Mouse (Mus musculus): ENCODE measurements around the gene Acsbg2.
"Not testable (repeated sequence)": the region's sequence is repeated elsewhere in the genome, so short reads cannot be mapped to it uniquely, and the experiment has no call there.

Gene Acsbg2

DNA sequence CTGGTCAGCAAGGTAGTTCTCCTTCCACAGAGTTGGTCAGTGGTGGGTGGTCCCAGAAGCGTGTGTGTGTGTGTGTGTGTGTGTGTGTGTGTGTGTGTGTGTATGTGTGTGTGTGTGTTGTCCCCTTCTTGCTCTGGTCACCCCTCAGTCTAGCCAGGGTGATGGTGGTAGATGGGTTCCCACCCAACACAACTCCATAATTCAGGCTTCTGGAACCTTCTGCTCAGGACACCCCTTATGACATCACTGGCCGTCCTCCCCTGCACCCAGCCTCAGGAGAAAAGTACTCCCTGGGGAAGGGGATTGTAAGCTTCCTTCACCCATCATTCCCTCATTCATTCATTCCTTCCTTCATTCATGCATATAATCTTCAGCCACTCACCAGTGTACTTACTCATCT, at the start of gene Acsbg2:
Gene Acsbg2 (minus strand): TSS at position 211 of the 400 bp plus-strand sequence.
- CTCF ChIA-PET = no interaction called here

DNA sequence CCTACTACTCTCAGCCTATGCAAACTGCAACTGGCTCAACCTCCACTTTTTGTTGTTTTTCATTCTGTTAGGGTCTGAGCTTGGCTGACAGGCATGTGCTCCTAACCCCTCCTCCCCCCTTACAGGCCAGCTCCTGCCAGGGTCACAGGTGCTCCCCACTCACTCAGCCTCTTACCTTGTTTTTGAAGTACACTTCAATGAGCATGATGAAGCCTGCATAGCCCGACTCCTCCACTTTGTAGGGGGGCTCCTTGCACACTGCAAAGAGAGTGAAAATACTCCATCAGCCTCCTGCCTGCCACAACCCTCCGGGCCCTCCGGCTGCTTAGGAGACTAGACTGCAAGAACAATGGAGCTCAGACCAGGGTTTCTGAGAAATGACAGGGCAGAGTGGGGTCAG, 45.5 kb upstream of the Acsbg2 start:
- CTCF ChIA-PET = no interaction called here

DNA sequence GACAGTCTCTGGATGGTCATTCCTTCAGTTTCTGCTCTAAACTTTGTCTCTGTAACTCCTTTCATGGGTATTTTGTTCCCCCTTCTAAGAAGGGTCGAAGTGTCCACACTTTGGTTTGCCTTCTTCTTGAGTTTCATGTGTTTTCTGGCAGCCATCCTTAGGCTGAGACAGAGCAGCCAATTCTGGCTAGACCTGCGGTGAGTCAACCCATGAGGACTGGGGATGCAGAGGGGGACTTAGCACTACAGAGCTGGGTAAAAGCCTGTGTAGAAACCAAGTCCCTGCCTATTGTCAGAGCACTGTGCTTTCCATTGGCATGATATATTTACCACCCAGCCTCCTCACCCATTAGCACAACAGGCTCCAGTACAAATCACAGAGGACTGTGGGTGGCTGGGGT, 42.9 kb upstream of the Acsbg2 start:
- CTCF ChIA-PET = no interaction called here

DNA sequence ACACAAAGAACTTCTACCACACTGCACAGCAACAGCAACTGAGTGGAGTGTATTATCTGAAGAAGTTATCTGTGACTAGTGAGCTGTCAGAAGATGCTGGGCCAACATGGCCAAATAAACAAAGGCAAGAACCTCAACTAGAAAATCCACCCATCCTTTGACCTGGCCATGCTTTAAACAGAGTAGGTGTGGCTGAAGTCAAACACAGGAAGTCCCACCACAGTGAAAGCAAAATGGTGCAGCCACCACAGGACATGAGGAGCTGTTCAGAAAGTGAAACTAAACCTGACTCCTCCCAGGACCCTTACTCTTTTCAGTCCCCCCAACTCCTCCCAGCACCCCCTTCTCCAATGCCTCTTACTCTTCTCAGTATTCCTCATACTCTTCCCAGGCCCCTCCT, 39.2 kb upstream of the Acsbg2 start:
- CTCF ChIA-PET = no interaction called here

DNA sequence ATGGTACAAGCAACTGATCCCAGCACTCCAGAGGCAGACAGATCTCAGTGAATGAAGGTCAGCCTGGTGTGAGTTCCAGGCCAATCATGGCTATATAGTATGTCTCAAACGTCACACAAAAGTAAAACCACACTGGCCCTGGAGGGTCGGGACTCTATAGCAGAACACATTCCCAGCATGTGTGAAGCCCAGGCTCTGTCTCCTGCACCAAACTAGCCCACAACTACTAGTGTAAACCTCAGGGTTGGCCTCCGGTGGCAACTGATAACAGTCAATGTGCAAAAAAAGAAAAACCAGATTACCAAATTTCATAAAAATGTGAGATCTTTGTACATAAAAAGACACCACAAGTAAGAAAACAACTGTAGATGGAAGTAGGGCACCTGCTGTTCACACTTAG, 38.8 kb upstream of the Acsbg2 start:
- CTCF ChIA-PET = no interaction called here

DNA sequence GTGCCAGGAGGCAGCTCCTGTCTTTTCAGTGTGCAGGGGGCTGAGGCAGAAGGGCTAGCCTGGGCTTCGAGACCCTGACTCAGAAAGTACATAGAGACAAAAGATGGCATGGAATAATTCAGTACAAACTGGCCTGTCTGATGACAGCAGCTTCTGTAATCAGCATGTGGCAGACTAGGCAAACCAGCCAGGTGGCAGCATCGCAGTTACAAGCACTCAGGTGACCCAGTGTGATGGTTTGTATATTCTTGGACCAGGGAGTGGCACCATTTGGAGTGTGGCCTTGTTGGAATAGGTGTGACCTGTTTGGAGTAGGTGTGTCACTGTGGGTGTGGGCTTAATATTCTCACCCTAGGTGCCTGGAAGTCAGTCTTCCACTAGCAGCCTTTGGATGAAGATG, 35.5 kb upstream of the Acsbg2 start:
- CTCF ChIA-PET = not testable (repeated sequence)

DNA sequence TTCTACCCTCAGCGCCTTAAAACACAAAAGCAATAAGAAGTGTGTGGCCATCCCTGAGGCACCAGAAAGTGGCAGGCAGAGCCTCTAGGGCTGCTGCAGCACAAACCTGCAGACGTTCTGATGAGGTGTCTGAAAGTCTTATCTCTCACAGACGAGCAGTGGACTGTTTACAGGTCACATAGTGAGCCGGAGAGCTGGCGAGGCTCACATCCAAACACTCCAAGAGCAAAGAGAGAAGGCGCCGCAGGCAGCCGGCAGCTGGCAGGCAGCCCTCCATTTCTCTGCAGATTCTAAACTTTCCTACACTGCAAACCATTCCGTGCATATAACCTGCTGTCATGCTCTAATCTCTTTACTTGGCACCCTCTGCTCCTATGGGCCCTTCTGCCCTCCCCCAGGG, 33.6 kb upstream of the Acsbg2 start:
- CTCF ChIA-PET = no interaction called here

DNA sequence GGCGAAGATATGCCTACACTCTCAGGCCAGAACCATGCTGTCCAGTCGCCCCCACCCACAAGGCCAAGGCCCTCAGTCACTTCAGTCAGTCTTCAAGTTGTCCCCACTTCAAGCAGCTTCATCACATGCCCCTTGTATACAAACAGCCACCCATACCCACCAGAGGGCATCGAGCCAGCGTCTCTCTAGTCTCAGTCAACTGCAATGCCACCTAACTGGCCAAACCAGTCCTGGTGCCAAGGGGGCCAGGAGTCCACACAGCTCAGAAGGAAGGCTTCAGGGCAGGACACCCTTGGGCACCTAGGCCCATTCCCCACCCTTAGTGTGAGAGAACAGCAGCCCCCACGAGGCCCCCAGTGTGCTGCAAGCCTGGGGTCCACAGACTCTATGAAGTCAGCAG, 32.8 kb upstream of the Acsbg2 start:
- CTCF ChIA-PET = no interaction called here

DNA sequence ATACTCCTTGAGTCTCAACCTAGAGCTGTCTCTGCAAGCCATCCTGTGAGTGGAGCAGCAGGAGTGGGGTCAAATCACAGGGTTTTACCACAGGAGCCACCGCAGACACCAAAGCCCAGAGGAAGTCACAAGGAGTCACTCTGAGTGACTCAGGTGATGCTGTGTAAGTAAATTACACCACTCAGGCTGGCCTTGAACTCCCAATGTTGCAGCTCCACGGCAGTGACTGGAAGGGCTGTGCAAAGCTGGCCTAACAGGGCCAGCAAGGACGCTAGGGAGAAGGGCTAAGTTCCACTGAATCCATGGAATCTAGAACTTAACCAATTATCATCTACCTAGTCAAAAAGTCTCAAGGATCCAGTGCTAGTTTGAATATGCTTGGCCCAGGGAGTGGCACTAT, 31.9 kb upstream of the Acsbg2 start:
- CTCF ChIA-PET = interaction anchor here (0.6 kb wide), 1 partner anchor 261 kb away, joined by 7 read pairs; no protein-coding TSS in a partner anchor

DNA sequence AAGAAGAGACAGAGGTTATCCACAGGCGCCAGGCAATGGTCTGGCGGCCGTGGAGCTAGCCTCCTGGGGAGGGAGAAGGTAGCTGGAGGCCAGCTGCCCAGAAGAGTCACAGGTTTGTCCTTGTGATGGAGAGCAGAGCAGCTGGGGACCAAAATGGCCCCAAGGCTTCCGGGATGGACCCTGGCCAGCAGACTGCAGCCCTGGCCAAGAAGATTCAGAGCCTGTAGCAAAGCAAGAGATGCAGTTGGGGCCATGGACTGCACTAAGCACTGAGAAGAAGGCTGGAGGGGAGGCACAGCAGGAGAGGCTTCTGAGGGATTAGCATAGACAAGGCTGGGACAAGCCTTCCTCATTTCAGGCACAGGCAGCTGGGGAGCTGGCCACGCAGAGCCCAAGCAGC, 28.5 kb upstream of the Acsbg2 start:
- CTCF ChIA-PET = no interaction called here

DNA sequence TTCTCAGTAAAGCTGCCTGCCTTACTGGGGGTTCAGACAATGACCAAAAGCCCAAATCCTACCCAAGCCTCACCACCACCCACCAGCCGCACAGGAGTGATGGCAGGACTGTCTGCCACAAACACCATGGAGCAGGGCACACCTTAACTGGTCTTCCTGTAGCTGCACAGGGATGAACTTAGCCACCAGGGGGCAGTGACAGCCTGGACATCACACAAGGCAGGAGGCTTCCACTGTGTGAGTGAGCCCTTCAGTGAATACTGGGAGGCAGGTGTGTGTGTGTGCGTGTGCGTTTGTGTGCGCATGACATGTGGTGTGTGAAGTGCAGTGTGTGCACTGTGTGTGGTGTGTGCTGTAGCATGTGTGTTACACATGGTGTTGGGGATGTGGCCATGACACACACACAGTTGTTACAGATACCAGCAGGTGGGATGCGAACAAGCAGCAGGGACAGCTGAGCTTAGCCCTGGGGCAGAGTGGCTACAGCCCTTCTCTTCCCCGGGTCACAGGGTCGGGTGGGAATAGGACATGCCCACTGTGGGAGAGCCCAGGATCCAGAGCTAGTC, 23.5 kb upstream of the Acsbg2 start:
- CTCF ChIA-PET = interaction anchor here (0.8 kb wide), 1 partner anchor 46 kb away, joined by 3 read pairs; no protein-coding TSS in a partner anchor

DNA sequence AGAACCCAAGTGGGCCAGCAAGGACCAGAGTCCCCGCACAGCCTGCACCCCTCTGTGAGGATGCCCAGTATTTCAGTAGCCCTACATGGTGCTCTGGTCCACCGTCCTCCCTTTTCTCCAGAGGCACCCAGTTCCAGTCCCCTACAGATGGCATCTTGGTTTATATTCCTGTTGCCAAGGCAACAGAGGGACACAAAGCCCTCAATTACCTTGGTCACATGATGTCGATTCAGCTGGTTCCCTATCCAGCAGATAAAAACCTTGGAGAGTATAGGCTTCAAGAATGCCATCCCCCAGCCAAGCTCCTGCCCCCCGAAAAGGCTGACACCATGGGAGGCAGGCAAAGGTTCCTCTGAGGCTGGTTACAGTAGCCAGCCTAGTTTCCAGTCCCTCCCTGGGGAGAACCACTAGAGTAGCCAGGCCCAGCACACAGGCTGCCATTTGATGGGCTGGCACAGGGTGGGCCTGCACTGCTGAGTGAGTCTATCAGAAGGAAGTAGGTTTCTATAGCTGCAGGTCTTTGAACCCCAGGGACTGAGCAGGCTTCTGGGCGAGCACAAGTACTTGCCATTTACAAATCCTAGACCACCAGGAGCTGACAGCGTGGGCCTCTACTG, 22.4 kb upstream of the Acsbg2 start:
- CTCF ChIA-PET = no interaction called here

DNA sequence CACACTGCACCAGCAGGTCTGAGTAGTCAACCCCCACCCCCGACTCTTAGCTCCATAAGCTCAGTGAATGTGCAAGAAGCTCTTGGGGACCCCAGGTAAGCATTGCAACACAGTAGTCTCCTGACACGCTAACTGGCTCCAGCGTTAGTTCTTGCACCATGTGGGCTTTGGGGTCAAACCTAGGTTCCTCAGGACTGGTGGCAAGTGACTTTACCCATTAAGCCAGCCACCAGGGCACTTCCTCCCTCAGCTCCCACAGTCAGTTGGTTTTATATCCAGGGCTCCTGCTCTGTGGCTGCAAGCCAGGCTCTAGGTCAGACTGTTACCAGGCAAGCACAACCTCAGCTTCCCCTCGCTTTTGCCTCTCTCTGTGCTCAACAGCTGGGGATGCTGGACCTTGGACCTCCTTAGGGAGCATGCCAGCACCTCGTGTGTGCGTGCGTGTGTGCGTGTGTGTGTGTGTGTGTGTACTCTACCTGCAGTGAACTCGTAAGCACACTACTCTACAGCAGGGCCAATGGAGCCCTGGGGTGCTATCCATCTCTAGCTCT, 21.2 kb upstream of the Acsbg2 start:
- CTCF ChIA-PET = no interaction called here

DNA sequence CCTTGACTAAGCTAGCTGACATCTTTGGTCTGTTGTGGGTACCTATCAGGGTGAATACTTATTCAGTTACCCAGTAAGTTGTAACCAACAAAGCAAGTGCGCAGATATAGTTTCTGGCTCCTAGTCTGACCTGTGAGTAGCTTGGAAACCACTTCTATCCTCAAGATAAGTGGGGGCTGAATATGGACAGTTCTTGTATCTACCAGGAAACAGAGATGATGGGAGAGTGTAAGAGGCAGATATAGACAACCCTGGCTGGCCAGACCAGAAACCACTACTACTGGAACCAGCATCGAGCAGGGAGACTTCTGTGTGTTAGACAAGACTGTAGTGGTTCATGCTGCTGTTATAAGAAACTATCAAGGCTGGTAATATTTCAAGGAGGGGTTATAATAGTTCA, 15.8 kb upstream of the Acsbg2 start:
- CTCF ChIA-PET = no interaction called here

DNA sequence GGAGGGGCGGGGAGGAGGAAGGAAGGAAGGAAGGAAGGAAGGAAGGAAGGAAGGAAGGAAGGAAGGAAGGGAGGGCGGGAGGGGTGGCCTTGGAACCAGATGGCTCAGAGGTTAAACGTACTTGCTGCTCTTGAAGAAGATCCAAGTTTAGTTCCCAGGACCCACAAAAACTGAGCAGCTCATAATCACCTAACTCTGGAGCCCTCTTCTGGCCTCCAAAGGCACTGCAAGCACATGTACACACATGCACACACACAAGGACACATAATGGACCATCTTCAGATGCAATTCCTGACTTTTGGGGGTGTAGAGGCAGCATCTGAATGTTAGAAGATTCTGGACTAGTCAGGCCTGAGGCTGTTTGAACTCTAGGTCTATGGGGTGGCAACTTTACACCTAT, 13.8 kb upstream of the Acsbg2 start:
- CTCF ChIA-PET = no interaction called here

DNA sequence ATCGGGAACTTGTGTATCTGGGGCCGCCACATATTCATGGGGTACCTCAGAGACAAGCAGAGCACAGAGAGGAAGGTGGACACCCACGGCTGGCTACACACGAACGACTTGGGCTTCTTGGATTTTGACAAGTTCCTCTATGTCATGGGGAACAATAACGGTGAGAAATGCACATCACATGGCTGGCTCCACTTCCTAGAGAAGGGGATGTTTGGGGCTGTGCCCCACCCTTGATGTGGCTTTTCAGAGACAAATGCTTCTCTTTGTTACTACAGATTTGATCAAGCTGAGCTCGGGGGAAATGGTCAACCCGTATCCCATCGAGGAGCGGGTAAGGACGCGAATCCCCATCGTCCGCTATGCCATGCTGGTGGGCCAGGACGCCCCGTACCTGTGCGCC, 10.6 kb upstream of the Acsbg2 start:
- CTCF ChIA-PET = no interaction called here

DNA sequence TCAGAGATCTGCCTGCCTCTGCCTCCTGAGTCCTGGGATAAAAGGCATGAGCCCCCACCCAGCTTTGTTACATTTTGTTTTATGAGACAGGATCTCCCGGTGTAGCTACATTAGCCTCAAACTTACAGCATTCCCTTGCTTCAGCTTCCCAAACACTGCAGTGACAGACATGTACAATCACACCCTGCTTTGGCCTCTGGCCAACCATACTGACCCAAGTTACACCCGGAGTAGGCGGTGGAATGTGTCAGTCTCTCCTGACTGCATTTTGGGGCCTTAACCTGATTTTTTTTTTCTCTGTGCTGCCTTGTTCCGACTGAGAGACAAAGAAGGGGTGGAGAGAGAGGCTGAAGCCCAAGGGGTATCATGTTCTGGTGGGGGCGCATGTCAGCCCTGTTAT, 10.1 kb upstream of the Acsbg2 start:
- CTCF ChIA-PET = no interaction called here

DNA sequence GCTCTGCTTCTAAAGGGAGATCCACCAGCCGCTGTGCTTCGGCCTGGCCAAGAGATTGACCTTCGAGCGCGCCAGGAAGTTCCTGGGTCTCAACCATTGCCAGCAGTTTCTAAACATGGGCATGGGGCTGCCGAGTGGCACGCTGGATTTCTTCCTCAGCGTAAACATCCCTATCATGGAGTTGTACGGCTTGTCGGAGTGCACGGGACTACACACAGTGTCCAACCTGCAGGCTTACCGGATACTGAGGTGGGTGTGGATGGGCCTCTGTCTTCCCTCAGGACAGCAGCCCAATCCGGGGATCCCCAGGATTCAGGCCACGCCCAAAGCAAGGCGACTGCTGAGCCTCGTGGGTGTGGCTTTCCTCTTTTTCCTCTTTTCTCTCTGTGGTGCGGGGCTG, 9.4 kb upstream of the Acsbg2 start:
- CTCF ChIA-PET = no interaction called here

DNA sequence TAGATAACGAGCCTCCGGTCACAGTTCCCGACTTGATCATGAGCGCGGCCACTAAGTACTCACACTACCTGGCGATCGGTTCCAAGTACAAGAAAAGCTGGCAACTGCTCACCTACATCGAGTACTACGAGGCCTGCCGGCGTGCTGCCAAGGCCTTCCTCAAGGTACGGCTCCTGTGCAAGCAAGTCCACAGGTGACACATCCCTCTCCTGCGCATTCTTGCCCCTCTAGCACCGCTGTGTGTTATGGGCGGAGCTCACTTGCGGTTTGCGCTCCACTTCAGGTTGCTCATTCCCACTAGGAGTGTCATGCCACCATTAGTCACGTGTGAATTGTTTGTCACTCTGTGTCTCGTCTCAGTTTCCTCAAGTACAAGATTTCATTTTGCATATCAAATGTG, 3.2 kb upstream of the Acsbg2 start:
- CTCF ChIA-PET = no interaction called here

DNA sequence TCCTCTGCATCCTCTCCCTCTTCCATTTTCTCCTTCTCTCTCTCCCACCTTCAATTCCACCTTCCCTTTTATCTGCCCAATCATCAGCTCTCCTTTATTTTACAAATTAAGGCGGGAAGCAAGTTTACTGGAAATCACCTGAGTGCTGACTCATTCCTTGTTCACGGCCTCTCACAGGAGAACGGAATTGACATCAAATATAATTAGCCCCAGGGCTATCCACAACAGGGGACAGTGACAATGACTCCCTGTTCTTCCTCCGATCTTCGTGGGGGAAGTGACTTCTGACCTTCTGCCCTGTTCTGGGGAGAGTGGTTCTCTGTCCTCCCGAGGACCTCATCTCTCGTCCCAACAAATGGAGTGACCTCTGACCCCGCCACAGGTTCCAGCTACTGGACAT, 2.7 kb upstream of the Acsbg2 start:
- CTCF ChIA-PET = no interaction called here

DNA sequence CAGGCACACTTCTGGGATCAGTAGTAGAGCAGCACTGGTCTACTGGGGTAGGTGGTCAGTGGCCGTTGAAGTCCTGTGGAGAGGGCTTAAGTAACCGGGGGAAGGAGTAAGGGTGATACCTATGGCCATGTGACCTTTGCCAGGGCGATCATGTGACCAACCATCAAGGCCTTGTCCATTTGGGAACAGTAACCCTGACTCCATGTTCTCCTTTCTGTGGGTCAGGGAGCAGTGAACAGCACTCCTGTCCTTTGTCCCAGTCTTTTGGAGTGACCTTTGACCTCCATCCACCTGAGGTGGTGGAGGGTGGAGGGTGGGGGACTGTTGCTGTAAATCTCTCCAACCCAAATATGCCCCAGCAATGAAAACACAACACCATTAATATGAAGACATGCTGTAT, 2.2 kb upstream of the Acsbg2 start:
- CTCF ChIA-PET = interaction anchor here (0.5 to 0.6 kb wide), 2 partner anchors 39 to 59 kb away, joined by 3 read pairs; no protein-coding TSS in a partner anchor

DNA sequence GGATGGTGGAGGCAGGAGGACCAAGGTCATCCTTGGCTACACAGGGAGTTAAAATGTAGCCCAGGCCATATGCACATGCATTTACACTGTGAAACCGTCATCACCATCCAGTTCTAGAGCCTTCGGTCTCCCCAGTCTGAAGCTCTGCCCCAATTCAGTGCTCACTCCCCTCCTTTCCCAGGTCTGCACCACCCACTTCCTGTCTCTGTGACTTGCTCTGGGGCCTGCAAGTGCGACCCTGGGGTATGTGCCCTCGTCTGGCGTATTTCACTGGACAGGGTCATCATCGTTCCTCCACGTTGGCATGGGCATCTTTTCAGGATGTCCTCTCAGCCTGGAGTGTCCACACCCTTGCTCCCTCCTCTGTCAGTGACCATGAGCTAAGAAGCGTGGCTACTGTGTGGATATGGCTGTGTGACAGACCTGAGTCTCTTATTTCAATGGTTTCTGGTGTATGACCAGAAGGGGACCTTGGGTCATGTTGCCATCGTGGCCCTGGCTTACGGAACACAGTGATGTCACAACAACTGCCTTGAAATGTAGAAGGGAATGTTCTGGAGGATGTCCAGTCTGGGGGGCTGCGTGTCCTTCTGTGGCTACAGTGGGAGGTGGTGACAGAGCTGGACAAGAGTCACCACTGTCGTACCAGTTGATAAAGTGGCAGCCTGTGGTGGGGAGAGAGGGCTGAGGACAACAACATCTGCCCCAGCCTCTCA, 847 bp upstream of the Acsbg2 start, which contains the start of gene 1700061G19Rik:
Gene 1700061G19Rik (plus strand): TSS at position 542 of the 716 bp plus-strand sequence.
- CTCF ChIA-PET = no interaction called here

DNA sequence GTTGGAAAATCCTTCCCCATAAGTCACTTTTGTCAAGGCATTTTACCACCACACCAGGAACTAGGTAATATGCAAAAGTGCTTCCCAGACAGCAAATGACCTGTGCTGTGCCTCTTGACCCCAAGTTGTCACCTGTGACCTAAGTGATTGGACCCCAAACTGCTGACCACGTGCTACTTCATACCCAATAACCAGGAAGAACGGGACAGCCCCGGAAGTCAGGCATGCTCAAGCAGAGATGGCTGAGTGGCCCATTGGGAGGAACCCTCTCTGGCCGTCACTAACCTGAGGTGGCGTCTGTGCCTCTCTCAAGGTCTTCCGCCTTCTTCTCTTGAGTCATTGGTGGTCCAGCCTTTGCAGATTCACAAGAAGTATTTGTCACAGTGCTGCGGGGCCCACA, 1.7 kb downstream of the Acsbg2 start:
- CTCF ChIA-PET = no interaction called here
